Mouse (Mus musculus) midbrain, embryonic 12.5 days (tissue): ENCODE data around the gene Olfr676. TPM values are rescaled to one million over a fixed set of nuclear protein-coding genes. Genes with fewer than 3 reads are reported as not detected.
"Not testable (repeated sequence)": the region's sequence is repeated elsewhere in the genome, so short reads cannot be mapped to it uniquely, and the experiment has no call there.

Experiments
- ATAC-seq: fragments of 200-750 bp; cut with Nextera tagmentation; 2 replicates; pipeline ENCODE4 v1.8.0; 2017; ENCODE audit warnings: low read depth, moderate TSS enrichment, moderate library complexity; ENCODE audit not compliant: low FRiP score
- H3K27ac ChIP-seq: fragments of 300-500 bp; sonication (generic); replicated peaks from 2 replicates; pipeline ENCODE4 v1.5.1; 2016; ENCODE audit warnings: mild to moderate bottlenecking
- H3K27me3 ChIP-seq: fragments of 300-500 bp; sonication (generic); 2 replicates; pipeline ENCODE4 v1.6.1; 2016; ENCODE audit warnings: mild to moderate bottlenecking
- H3K36me3 ChIP-seq: fragments of 300-500 bp; sonication (generic); 2 replicates; pipeline ENCODE4 v1.6.1; 2016
- H3K4me1 ChIP-seq: fragments of 300-500 bp; sonication (generic); 2 replicates; pipeline ENCODE4 v1.6.1; 2016
- H3K4me2 ChIP-seq: fragments of 300-500 bp; sonication (generic); replicated peaks from 2 replicates; pipeline ENCODE4 v1.6.1; 2016; ENCODE audit warnings: mild to moderate bottlenecking, moderate library complexity
- H3K4me3 ChIP-seq: fragments of 300-500 bp; sonication (generic); 2 replicates; pipeline ENCODE4 v1.5.1; 2016; ENCODE audit warnings: mild to moderate bottlenecking
- H3K9ac ChIP-seq: fragments of 300-500 bp; sonication (generic); replicated peaks from 2 replicates; pipeline ENCODE4 v1.6.1; 2016; ENCODE audit warnings: mild to moderate bottlenecking, moderate library complexity
- H3K9me3 ChIP-seq: fragments of 300-500 bp; sonication (generic); 2 replicates; pipeline ENCODE4 v1.6.1; 2016; ENCODE audit warnings: mild to moderate bottlenecking
- WGBS: fragments of 180-500 bp; shearing (Covaris S2); methylation state at CpG from one replicate; pipeline ENCODE4 v1.1.7; 2016; 5-methylcytosine and 5-hydroxymethylcytosine counted together
- polyA plus RNA-seq: library from polyadenylated mRNA; unstranded; fragments of >200 nt; fragmentation: Nextera tagmentation; extraction: Ambion mirVana; gene quantifications from 2 replicates; pipeline ENCODE4 v1.2.1, GENCODE M21; 2016

Gene Olfr676
- not detected in 2 replicates for polyA plus RNA-seq

- no peaks in the 10 kb centered on the region for H3K36me3 ChIP-seq
- H3K4me2 ChIP-seq: no peak within 1 kb of the TSS
- no peak within 1 kb of the TSS for H3K4me3 ChIP-seq
- ATAC-seq: no peak
- H3K9me3 ChIP-seq: no peaks in the 10 kb centered on the region
- H3K27me3 ChIP-seq: no peaks in the 10 kb centered on the region
- H3K4me1 ChIP-seq: no peaks in the 10 kb centered on the region
- no peak within 1 kb of the TSS for H3K9ac ChIP-seq
- H3K27ac ChIP-seq: no peak within 1 kb of the TSS
Measured at GRCm38 (mm10) chr7:105032398-105032797, at the start of gene Olfr676. Gene Olfr676, plus strand, starts transcription at chr7:105032698.

GRCm38 (mm10) chr7:105001929-105002328 lies 30.6 kb upstream of the Olfr676 start, which contains the start of gene Olfr672:
Gene Olfr672, minus strand, starts transcription at chr7:105002029.
- Histone ChIP-seq H3K4me1 (no peaks in the 10 kb centered on the region), H3K36me3 (no peaks in the 10 kb centered on the region), H3K4me3 (no peak within 1 kb of the TSS), H3K27me3 (no peaks in the 10 kb centered on the region), H3K4me2 (no peak within 1 kb of the TSS), H3K9me3 (no peaks in the 10 kb centered on the region), H3K27ac (no peak within 1 kb of the TSS), H3K9ac (no peak within 1 kb of the TSS)
- no peak for ATAC-seq

GRCm38 (mm10) chr7:105022530-105022929 lies 10.0 kb upstream of the Olfr676 start:
- Histone ChIP-seq H3K4me3 (no peak overlapping the region), H3K27me3 (no peaks in the 10 kb centered on the region), H3K36me3 (no peaks in the 10 kb centered on the region), H3K4me1 (no peaks in the 10 kb centered on the region), H3K4me2 (no peak overlapping the region), H3K9ac (no peak overlapping the region), H3K27ac (no peak overlapping the region), H3K9me3 (no peaks in the 10 kb centered on the region)
- ATAC-seq: no peak
- WGBS: 44% methylated on average over 1 of the region's 1 CpGs

GRCm38 (mm10) chr7:105028360-105028759 lies 4.1 kb upstream of the Olfr676 start, which contains the start of gene Olfr675:
Gene Olfr675, minus strand, starts transcription at chr7:105028460.
- Histone ChIP-seq H3K9ac (no peak within 1 kb of the TSS), H3K4me2 (no peak within 1 kb of the TSS), H3K27me3 (no peaks in the 10 kb centered on the region), H3K4me3 (no peak within 1 kb of the TSS), H3K9me3 (no peaks in the 10 kb centered on the region), H3K36me3 (no peaks in the 10 kb centered on the region), H3K4me1 (no peaks in the 10 kb centered on the region), H3K27ac (no peak within 1 kb of the TSS)
- ATAC-seq: no peak
- WGBS: 81% methylated on average over 1 of the region's 1 CpGs

GRCm38 (mm10) chr7:105033836-105034235 lies 1.3 kb downstream of the Olfr676 start:
- H3K27ac ChIP-seq, H3K4me1 ChIP-seq, H3K4me2 ChIP-seq, H3K4me3 ChIP-seq, H3K9me3 ChIP-seq, H3K27me3 ChIP-seq, H3K36me3 ChIP-seq, H3K9ac ChIP-seq, ATAC-seq: not testable (repeated sequence)
- WGBS: 64% methylated on average over 5 of the region's 5 CpGs

- no peak overlapping the region for H3K27ac ChIP-seq
- H3K27me3 ChIP-seq: no peaks in the 10 kb centered on the region
- H3K4me2 ChIP-seq: no peak overlapping the region
- no peaks in the 10 kb centered on the region for H3K4me1 ChIP-seq
- no peaks in the 10 kb centered on the region for H3K9me3 ChIP-seq
- no peak overlapping the region for H3K4me3 ChIP-seq
- no peak for ATAC-seq
- H3K9ac ChIP-seq: no peak overlapping the region
- H3K36me3 ChIP-seq: no peaks in the 10 kb centered on the region
Measured at GRCm38 (mm10) chr7:105058951-105059350, 26.5 kb downstream of the Olfr676 start.

- Histone ChIP-seq H3K36me3 (no peaks in the 10 kb centered on the region), H3K27me3 (no peaks in the 10 kb centered on the region), H3K4me3 (no peak within 1 kb of the TSS), H3K9me3 (no peaks in the 10 kb centered on the region), H3K4me1 (no peaks in the 10 kb centered on the region), H3K27ac (no peak within 1 kb of the TSS), H3K9ac (no peak within 1 kb of the TSS), H3K4me2 (no peak within 1 kb of the TSS)
- no peak for ATAC-seq
- WGBS: 96% methylated on average over 1 of the region's 1 CpGs
Measured at GRCm38 (mm10) chr7:105064175-105064574, 31.7 kb downstream of the Olfr676 start, which contains the start of gene Olfr678. Gene Olfr678, plus strand, starts transcription at chr7:105064475.

- no peak for ATAC-seq
- WGBS: 60% methylated on average over 1 of the region's 1 CpGs
Measured at GRCm38 (mm10) chr7:105080905-105081304, 48.4 kb downstream of the Olfr676 start, which contains the start of gene Olfr679. Gene Olfr679, plus strand, starts transcription at chr7:105081205.

More at GRCm38 (mm10) chr7:105080905-105081304, 48.4 kb downstream of the Olfr676 start, which contains the start of gene Olfr679:
- Histone ChIP-seq H3K9ac (no peak within 1 kb of the TSS), H3K4me3 (no peak within 1 kb of the TSS), H3K9me3 (no peaks in the 10 kb centered on the region), H3K27ac (no peak within 1 kb of the TSS), H3K4me1 (no peaks in the 10 kb centered on the region), H3K4me2 (no peak within 1 kb of the TSS), H3K27me3 (no peaks in the 10 kb centered on the region), H3K36me3 (no peaks in the 10 kb centered on the region)

Other genes starting within 250 kb of the Olfr676 start
- not detected in 2 replicates for gene Usp17lb, start 190.1 kb upstream of the Olfr676 start, polyA plus RNA-seq
- gene Usp17la, start 175.7 kb upstream of the Olfr676 start, polyA plus RNA-seq: not detected in 2 replicates
- gene Olfr665, start 154.7 kb upstream of the Olfr676 start, polyA plus RNA-seq: not detected in 2 replicates
- gene Olfr666, start 136.7 kb upstream of the Olfr676 start, polyA plus RNA-seq: not detected in 2 replicates
- not detected in 2 replicates for gene Olfr667, start 111.2 kb upstream of the Olfr676 start, polyA plus RNA-seq
- gene Olfr668, start 104.6 kb upstream of the Olfr676 start, polyA plus RNA-seq: not detected in 2 replicates
- not detected in 2 replicates for gene Olfr669, start 98.5 kb upstream of the Olfr676 start, polyA plus RNA-seq
- not detected in 2 replicates for gene Olfr670, start 70.1 kb upstream of the Olfr676 start, polyA plus RNA-seq
- gene Olfr671, start 53.6 kb upstream of the Olfr676 start, polyA plus RNA-seq: not detected in 2 replicates
- gene Olfr672, start 30.7 kb upstream of the Olfr676 start, polyA plus RNA-seq: not detected in 2 replicates
- gene Olfr675, start 4.2 kb upstream of the Olfr676 start, polyA plus RNA-seq: not detected in 2 replicates
- not detected in 2 replicates for gene Olfr677, start 18.7 kb downstream of the Olfr676 start, polyA plus RNA-seq
- gene Olfr678, start 31.8 kb downstream of the Olfr676 start, polyA plus RNA-seq: not detected in 2 replicates
- gene Olfr679, start 48.5 kb downstream of the Olfr676 start, polyA plus RNA-seq: not detected in 2 replicates
- not detected in 2 replicates for gene Olfr680-ps1, start 60.1 kb downstream of the Olfr676 start, polyA plus RNA-seq
- not detected in 2 replicates for gene Olfr681, start 84.1 kb downstream of the Olfr676 start, polyA plus RNA-seq
- gene Olfr683, start 114.3 kb downstream of the Olfr676 start, polyA plus RNA-seq: not detected in 2 replicates
- gene Olfr684, start 131.0 kb downstream of the Olfr676 start, polyA plus RNA-seq: not detected in 2 replicates
- gene Olfr685, start 153.3 kb downstream of the Olfr676 start, polyA plus RNA-seq: not detected in 2 replicates
- not detected in 2 replicates for gene Olfr686, start 174.8 kb downstream of the Olfr676 start, polyA plus RNA-seq